Mouse (Mus musculus) liver, embryonic 14.5 days (tissue): ENCODE measurements around the gene Ly6g5c. TPM values are rescaled to one million over a fixed set of nuclear protein-coding genes. Genes with fewer than 3 reads are reported as not detected.

ENCODE experiments used
- ATAC-seq: fragments of 200-750 bp; cut with Nextera tagmentation; 2 replicates; pipeline ENCODE4 v1.8.0; 2017; ENCODE audit warnings: moderate number of reproducible peaks, mild to moderate bottlenecking, moderate library complexity; ENCODE audit not compliant: insufficient read depth
- DNase-seq, 3 experiments: peaks; one replicate each; pipeline ENCODE4 v3.0.0-alpha.2; 2012 to 2013; ENCODE audit warnings: low read depth in 3 of 3, low spot score in 3 of 3
- H3K27ac ChIP-seq: fragments of 300-500 bp; sonication (generic); 2 replicates; pipeline ENCODE4 v1.5.1; 2014; ENCODE audit warnings: moderate library complexity, mild to moderate bottlenecking, control low read depth, inconsistent platforms
- H3K27me3 ChIP-seq: fragments of 300-500 bp; sonication (generic); 2 replicates; pipeline ENCODE4 v1.6.1; 2014; ENCODE audit warnings: mild to moderate bottlenecking, low read length, moderate library complexity; ENCODE audit not compliant: control insufficient read depth, insufficient read depth
- H3K36me3 ChIP-seq: fragments of 300-500 bp; sonication (generic); replicated peaks from 2 replicates; pipeline ENCODE4 v1.6.1; 2014; ENCODE audit warnings: low read depth; ENCODE audit not compliant: control insufficient read depth, insufficient read depth
- H3K4me1 ChIP-seq, 2 experiments: fragments of 200-500 bp in 1 of 2; fragments of 300-500 bp in 1 of 2; sonication (generic) in 1 of 2; replicated peaks; 2 replicates each; pipeline ENCODE4 v1.6.1; 2012 to 2014; ENCODE audit warnings: antibody characterized with exemption in 1 of 2, inconsistent platforms in 1 of 2, low read length in 1 of 2; ENCODE audit not compliant: control insufficient read depth in 2 of 2, insufficient read depth in 2 of 2
- H3K4me2 ChIP-seq: fragments of 300-500 bp; sonication (generic); 2 replicates; pipeline ENCODE4 v1.6.1; 2014; ENCODE audit warnings: low read depth, mild to moderate bottlenecking, control low read depth, moderate library complexity
- H3K4me3 ChIP-seq, 2 experiments: fragments of 200-500 bp in 1 of 2; fragments of 300-500 bp in 1 of 2; sonication (generic) in 1 of 2; 2 replicates each; pipeline ENCODE4 v1.5.1; 2012 to 2014; ENCODE audit warnings: low read depth in 2 of 2, low read length in 2 of 2, mild to moderate bottlenecking in 2 of 2, control low read depth in 1 of 2, inconsistent platforms in 1 of 2, moderate library complexity in 1 of 2; ENCODE audit not compliant: insufficient read depth in 1 of 2
- H3K9ac ChIP-seq: fragments of 300-500 bp; sonication (generic); replicated peaks from 2 replicates; pipeline ENCODE4 v1.6.1; 2014; ENCODE audit warnings: mild to moderate bottlenecking, control low read depth, moderate library complexity
- H3K9me3 ChIP-seq: fragments of 300-500 bp; sonication (generic); 2 replicates; pipeline ENCODE4 v1.6.1; 2016; ENCODE audit warnings: low read length, mixed read lengths; ENCODE audit not compliant: control insufficient read depth
- CTCF ChIP-seq: IDR thresholded peaks from 2 replicates; pipeline ENCODE4 v1.5.1; 2016; ENCODE audit warnings: antibody characterized with exemption, low read depth, control low read depth
- EP300 ChIP-seq: IDR thresholded peaks from 2 replicates; pipeline ENCODE4 v1.6.1; 2016; ENCODE audit warnings: antibody characterized with exemption, low read depth
- WGBS: fragments of 180-500 bp; shearing (Covaris S2); extraction: QIAGEN DNeasy Blood & Tissue Kit; methylation state at CpG from one replicate; pipeline ENCODE4 v1.1.7; 2014; ENCODE audit not compliant: insufficient replicate concordance; 5-methylcytosine and 5-hydroxymethylcytosine counted together
- polyA plus RNA-seq, 2 experiments: library from polyadenylated mRNA; depleted of rRNA in 1 of 2; stranded (reverse) in 1 of 2; unstranded in 1 of 2; fragments of >200 nt; fragmentation: Nextera tagmentation in 1 of 2; extraction: Ambion mirVana in 1 of 2; gene quantifications; 2 replicates each; pipeline versions ENCODE4 v1.2.1 to v1.2.3; 2012 to 2014

Ly6g5c gene
- polyA plus RNA-seq, 2 experiments, result not detected

DNA sequence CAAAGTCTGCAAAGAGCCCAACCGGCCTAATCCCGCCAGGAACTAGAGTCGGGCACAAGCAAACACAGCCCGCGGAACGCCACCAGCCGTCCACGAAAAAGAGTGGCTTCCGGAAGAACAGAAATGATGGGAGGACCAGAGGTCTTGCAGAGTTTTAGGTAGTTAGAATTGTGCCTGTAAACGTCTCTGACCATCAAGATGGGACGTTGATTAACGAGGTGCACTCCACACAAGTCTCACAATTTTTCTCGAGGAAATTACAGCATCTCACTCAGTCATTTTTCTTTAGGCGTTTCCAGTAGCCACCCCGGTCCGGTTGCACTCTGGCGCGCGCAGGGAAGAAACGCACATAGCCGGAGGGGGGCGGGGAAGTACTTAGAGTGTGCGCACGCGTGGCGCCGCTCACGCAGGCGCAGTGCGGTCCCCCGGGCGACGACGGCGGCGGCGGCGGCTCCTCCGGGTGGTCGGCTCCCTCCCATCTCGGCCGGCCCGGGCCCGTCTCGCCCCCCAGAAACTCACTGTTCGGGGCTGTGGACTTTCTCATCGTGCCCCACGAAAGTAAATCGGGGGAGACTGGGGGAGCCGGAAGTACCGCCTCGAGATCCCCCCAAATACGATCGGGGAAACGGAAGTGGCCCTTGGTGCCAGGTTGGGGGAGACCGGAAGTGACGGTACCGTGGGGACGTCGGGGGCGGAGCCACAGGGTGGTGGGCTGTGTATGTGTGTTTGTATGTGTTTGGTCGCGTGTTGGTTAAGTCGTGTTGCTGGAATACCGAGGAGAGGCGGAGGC lies 26.9 kb downstream of the Ly6g5c start, which contains the start of gene Bag6:
Gene Bag6, plus strand, starts transcription at position 378 of the 790 bp plus-strand sequence.
- Histone ChIP-seq H3K27me3 (no peaks in the 10 kb centered on the region), H3K36me3 (peaks cover 19% of the 10 kb centered on the region), H3K9ac (peak within 1 kb of the TSS; percentile 81), H3K27ac (peak within 1 kb of the TSS; percentile 69), H3K4me2 (peak within 1 kb of the TSS; percentile 93), H3K4me3 (peak within 1 kb of the TSS; percentile 72 to 83), H3K4me1 (peaks cover 10 to 12% of the 10 kb centered on the region in 2 experiments), H3K9me3 (no peaks in the 10 kb centered on the region)
- DNase-seq (peak; percentile 81 to 86 (median 83)), ATAC-seq (peak; percentile 91)
- under 1% methylated on average over 65 of the region's 66 CpGs for WGBS
- TF ChIP-seq EP300 (peak; percentile 73), CTCF (no peak)

DNA sequence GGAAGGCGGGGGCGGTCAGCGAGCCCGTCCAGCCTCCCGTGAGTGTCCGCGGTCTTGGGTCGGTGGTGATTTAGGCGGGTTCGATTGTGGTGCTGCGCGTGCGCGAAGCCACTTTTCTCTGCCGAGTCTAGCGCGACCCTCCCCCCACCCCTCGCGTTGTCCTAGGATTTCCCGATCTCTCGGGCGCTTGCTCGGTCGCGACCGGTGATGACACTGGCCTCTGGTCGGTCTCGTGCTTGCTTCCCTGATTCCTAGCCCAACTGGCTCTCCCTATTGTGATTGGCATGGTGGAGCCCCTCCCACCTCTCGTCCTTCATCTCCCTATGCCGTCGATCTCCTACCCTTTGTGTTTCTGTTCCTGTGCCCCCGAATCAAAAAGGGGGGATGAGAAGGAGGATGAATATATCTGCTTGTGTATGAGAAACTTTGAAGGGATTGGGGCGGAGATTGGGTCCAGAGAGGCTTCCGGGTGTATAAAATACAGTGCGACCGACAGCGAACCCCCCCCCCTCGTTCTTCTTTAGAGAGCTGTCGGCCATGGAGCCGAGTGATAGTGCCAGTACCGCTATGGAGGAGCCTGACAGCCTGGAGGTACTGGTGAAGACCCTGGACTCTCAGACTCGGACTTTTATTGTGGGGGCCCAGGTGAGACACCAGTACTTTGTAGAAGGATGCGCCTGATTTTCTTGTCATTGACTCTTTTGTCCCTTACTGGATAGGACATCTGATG lies 27.7 kb downstream of the Ly6g5c start:
- Histone ChIP-seq H3K4me2 (peak overlapping the region; percentile 93), H3K9me3 (no peaks in the 10 kb centered on the region), H3K4me3 (peak overlapping the region; percentile 72 to 83), H3K36me3 (peaks cover 27% of the 10 kb centered on the region), H3K27ac (peak overlapping the region; percentile 69), H3K4me1 (peaks cover 10 to 12% of the 10 kb centered on the region in 2 experiments), H3K27me3 (no peaks in the 10 kb centered on the region), H3K9ac (peak overlapping the region; percentile 81)
- TF ChIP-seq EP300 (no peak), CTCF (0 out of 2 replicates have a peak, but pooled peaks have one; percentile 20)
- DNase-seq (peak; percentile 40 to 56 (median 45)), ATAC-seq (peak; percentile 36)
- WGBS, result under 1% methylated on average over 41 of the region's 43 CpGs

- H3K27me3 ChIP-seq, result no peaks in the 10 kb centered on the region
- no peak overlapping the region for H3K9ac ChIP-seq
- TF ChIP-seq CTCF (no peak), EP300 (no peak)
- H3K27ac ChIP-seq, result no peak overlapping the region
- no peak overlapping the region for H3K4me3 ChIP-seq
- no peak for ATAC-seq
- no peaks in the 10 kb centered on the region for H3K9me3 ChIP-seq
- H3K4me2 ChIP-seq, result no peak overlapping the region
- 84% methylated on average over 3 of the region's 3 CpGs for WGBS
- peaks cover 10 to 12% of the 10 kb centered on the region in 2 experiments for H3K4me1 ChIP-seq
- no peak for DNase-seq
- peaks cover 62% of the 10 kb centered on the region for H3K36me3 ChIP-seq
These were observed 31.2 kb downstream of the Ly6g5c start for GRCm38 (mm10) chr17:35139269-35139668.

DNA sequence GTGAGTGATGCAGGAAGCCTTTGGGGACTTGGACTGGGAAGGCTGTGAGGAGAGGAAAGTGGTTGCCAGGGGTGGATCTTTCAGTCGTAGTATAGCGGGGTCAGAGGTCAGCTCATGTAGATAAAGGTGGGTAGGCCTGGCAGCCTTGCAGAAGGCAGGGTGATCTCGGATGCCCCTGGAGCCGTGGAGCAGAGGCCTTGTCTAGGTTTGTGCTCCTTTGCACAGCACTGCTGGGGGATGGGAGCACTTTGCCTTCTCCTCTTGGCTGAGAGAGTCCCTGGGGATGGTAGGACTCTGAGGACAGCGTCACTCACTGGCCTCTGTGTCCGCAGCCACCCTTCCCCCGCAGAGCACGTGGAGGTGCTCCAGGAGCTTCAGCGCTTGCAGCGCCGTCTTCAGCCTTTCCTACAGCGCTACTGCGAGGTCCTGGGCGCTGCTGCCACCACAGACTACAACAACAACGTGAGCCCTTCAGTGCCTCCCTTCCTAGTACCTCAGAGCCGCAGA lies 32.5 kb downstream of the Ly6g5c start:
- H3K4me3 ChIP-seq, result no peak overlapping the region
- no peaks in the 10 kb centered on the region for H3K27me3 ChIP-seq
- no peak overlapping the region for H3K4me2 ChIP-seq
- H3K27ac ChIP-seq, result no peak overlapping the region
- DNase-seq (no peak), ATAC-seq (no peak)
- no peak overlapping the region for H3K9ac ChIP-seq
- H3K9me3 ChIP-seq, result no peaks in the 10 kb centered on the region
- 75% methylated on average over 16 of the region's 16 CpGs for WGBS
- H3K4me1 ChIP-seq, result peaks cover 10 to 12% of the 10 kb centered on the region in 2 experiments
- TF ChIP-seq CTCF (no peak), EP300 (no peak)
- H3K36me3 ChIP-seq, result peaks cover 74% of the 10 kb centered on the region
